Mouse (Mus musculus): ENCODE data around the gene Ifnl3. TPM values are rescaled to one million over a fixed set of nuclear protein-coding genes. Genes with fewer than 3 reads are reported as not detected.
A peak's percentile ranks its signal among the peaks of the same experiment; 100 is the strongest.
"Not testable (repeated sequence)": the region's sequence is repeated elsewhere in the genome, so short reads cannot be mapped to it uniquely, and the experiment has no call there.

The Ifnl3 gene
- not detected in 2 replicates for polyA plus RNA-seq (2015; fragmentation: Nextera tagmentation; extraction: Ambion mirVana)

DNA sequence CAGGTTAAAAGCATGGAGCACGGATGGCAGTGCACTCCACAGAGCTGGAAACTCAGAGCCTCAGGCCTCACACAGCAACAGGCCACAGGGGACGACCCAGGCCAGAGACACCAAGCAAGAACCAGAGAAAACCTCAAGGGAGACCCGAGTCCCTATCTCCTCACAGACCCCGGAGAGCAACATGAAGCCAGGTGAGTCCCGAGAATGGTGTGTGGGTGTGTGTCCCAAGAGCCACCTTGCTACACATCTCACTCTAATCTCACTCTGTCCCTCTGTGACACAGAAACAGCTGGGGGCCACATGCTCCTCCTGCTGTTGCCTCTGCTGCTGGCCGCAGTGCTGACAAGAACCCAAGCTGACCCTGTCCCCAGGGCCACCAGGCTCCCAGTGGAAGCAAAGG, at the start of gene Ifnl3:
Gene Ifnl3, plus strand, starts transcription at position 301 of the 400 bp plus-strand sequence.
- H3K27me3 ChIP-seq; H3K4me3 ChIP-seq; H3K4me2 ChIP-seq; H3K4me1 ChIP-seq; ATAC-seq (ENCODE audit: insufficient number of reproducible peaks, insufficient read depth, low FRiP score, low TSS enrichment, low read depth); H3K27ac ChIP-seq; H3K36me3 ChIP-seq; H3K9ac ChIP-seq; H3K9me3 ChIP-seq: not testable (repeated sequence)
- 73% methylated on average over 5 of the region's 6 CpGs for WGBS

GRCm38 (mm10) chr7:28476191-28476590, 46.4 kb upstream of the Ifnl3 start:
- no peaks in the 10 kb centered on the region for H3K9me3 ChIP-seq
- H3K4me2 ChIP-seq, result no peak overlapping the region
- no peak overlapping the region for H3K9ac ChIP-seq
- H3K27ac ChIP-seq, result no peak overlapping the region
- H3K27me3 ChIP-seq, result no peaks in the 10 kb centered on the region
- 84% methylated on average over 6 of the region's 6 CpGs for WGBS
- no peaks in the 10 kb centered on the region for H3K36me3 ChIP-seq
- no peaks in the 10 kb centered on the region for H3K4me1 ChIP-seq
- ATAC-seq (ENCODE audit: insufficient number of reproducible peaks, insufficient read depth, low FRiP score, low TSS enrichment, low read depth), result no peak
- H3K4me3 ChIP-seq, result no peak overlapping the region

GRCm38 (mm10) chr7:28477363-28477762, 45.3 kb upstream of the Ifnl3 start:
- no peak for ATAC-seq (ENCODE audit: insufficient number of reproducible peaks, insufficient read depth, low FRiP score, low TSS enrichment, low read depth)
- Histone ChIP-seq H3K27me3 (no peaks in the 10 kb centered on the region), H3K9me3 (no peaks in the 10 kb centered on the region), H3K4me3 (no peak overlapping the region), H3K4me1 (no peaks in the 10 kb centered on the region), H3K9ac (no peak overlapping the region), H3K4me2 (no peak overlapping the region), H3K36me3 (no peaks in the 10 kb centered on the region), H3K27ac (no peak overlapping the region)
- 78% methylated on average over 5 of the region's 5 CpGs for WGBS

GRCm38 (mm10) chr7:28478854-28479253, 43.8 kb upstream of the Ifnl3 start:
- H3K27ac ChIP-seq, result no peak overlapping the region
- no peaks in the 10 kb centered on the region for H3K9me3 ChIP-seq
- WGBS, result 6% methylated on average over 8 of the region's 8 CpGs
- H3K4me2 ChIP-seq, result no peak overlapping the region
- no peak overlapping the region for H3K9ac ChIP-seq
- H3K4me3 ChIP-seq, result no peak overlapping the region
- ATAC-seq (ENCODE audit: insufficient number of reproducible peaks, insufficient read depth, low FRiP score, low TSS enrichment, low read depth), result no peak
- no peaks in the 10 kb centered on the region for H3K4me1 ChIP-seq
- H3K36me3 ChIP-seq, result no peaks in the 10 kb centered on the region
- H3K27me3 ChIP-seq, result no peaks in the 10 kb centered on the region

DNA sequence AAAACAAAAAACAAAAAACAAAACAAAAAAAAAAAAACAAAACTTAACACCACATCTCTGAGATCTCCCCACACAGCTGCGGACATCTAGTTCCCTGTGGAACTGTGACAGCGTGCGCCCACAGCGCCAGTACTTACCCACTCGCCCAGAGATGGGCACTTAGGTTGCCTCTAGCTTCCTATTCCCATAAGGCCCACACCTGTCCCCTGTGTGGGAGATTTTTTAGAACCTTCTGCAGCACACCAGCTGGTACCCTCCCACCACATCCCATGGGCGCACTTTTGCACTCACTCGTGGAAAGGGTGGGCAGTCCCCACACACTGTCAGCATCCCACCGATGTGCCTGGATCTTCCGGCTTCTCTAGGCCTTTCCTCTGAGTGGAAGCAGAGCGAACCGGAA, 39.8 kb upstream of the Ifnl3 start:
- Histone ChIP-seq H3K9me3 (no peaks in the 10 kb centered on the region), H3K27ac (no peak overlapping the region), H3K36me3 (no peaks in the 10 kb centered on the region), H3K9ac (no peak overlapping the region), H3K4me2 (no peak overlapping the region), H3K4me3 (no peak overlapping the region), H3K27me3 (peaks cover 9% of the 10 kb centered on the region), H3K4me1 (peaks cover 1% of the 10 kb centered on the region; the same call in 1 of the 2 replicates)
- no peak for ATAC-seq (ENCODE audit: insufficient number of reproducible peaks, insufficient read depth, low FRiP score, low TSS enrichment, low read depth)
- WGBS, result 81% methylated on average over 11 of the region's 11 CpGs

DNA sequence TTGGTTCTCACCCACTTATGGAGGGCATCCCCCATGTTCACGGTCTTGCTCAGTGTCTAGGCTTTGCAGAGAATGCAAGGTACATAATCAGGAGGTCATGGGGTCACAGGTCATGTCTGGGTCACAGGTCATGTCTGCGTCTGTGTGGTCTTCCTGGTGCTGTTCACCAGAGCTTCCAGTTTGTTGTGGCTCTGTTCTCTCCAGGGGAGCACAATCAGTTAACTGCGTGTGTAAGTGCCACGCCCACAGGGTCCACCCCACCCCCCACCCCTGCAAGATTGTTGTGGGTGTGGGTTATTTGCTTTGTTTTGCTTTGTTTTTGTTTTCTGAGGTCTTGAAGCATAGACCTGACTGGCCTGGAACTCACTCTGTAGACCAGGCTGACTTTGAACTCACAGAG, 38.4 kb upstream of the Ifnl3 start:
- Histone ChIP-seq H3K9ac (no peak overlapping the region), H3K36me3 (no peaks in the 10 kb centered on the region), H3K27me3 (peaks cover 15% of the 10 kb centered on the region), H3K4me3 (no peak overlapping the region), H3K4me1 (peaks cover 8% of the 10 kb centered on the region; the same call in 1 of the 2 replicates), H3K9me3 (no peaks in the 10 kb centered on the region), H3K4me2 (no peak overlapping the region), H3K27ac (no peak overlapping the region)
- no peak for ATAC-seq (ENCODE audit: insufficient number of reproducible peaks, insufficient read depth, low FRiP score, low TSS enrichment, low read depth)
- WGBS, result 24% methylated on average over 4 of the region's 4 CpGs

GRCm38 (mm10) chr7:28488030-28488491, 34.6 kb upstream of the Ifnl3 start:
- peaks cover 8% of the 10 kb centered on the region; the same call in 1 of the 2 replicates for H3K4me1 ChIP-seq
- H3K27ac ChIP-seq, result no peak overlapping the region
- H3K9ac ChIP-seq, result peak overlapping the region; percentile 37; the same call in 1 of the 2 replicates
- H3K4me3 ChIP-seq, result peak overlapping the region; percentile 27
- WGBS, result 2% methylated on average over 16 of the region's 16 CpGs
- no peaks in the 10 kb centered on the region for H3K36me3 ChIP-seq
- H3K9me3 ChIP-seq, result no peaks in the 10 kb centered on the region
- no peak for ATAC-seq (ENCODE audit: insufficient number of reproducible peaks, insufficient read depth, low FRiP score, low TSS enrichment, low read depth)
- H3K4me2 ChIP-seq, result peak overlapping the region; percentile 53
- peaks cover 15% of the 10 kb centered on the region for H3K27me3 ChIP-seq

GRCm38 (mm10) chr7:28490410-28490809, 32.2 kb upstream of the Ifnl3 start:
- H3K9ac ChIP-seq, result no peak overlapping the region
- no peak overlapping the region for H3K4me3 ChIP-seq
- peak overlapping the region; percentile 21 for H3K4me2 ChIP-seq
- H3K4me1 ChIP-seq, result peaks cover 8% of the 10 kb centered on the region; the same call in 1 of the 2 replicates
- no peaks in the 10 kb centered on the region for H3K36me3 ChIP-seq
- ATAC-seq (ENCODE audit: insufficient number of reproducible peaks, insufficient read depth, low FRiP score, low TSS enrichment, low read depth), result no peak
- 2% methylated on average over 10 of the region's 10 CpGs for WGBS
- no peak overlapping the region for H3K27ac ChIP-seq
- no peaks in the 10 kb centered on the region for H3K9me3 ChIP-seq
- H3K27me3 ChIP-seq, result peaks cover 15% of the 10 kb centered on the region

DNA sequence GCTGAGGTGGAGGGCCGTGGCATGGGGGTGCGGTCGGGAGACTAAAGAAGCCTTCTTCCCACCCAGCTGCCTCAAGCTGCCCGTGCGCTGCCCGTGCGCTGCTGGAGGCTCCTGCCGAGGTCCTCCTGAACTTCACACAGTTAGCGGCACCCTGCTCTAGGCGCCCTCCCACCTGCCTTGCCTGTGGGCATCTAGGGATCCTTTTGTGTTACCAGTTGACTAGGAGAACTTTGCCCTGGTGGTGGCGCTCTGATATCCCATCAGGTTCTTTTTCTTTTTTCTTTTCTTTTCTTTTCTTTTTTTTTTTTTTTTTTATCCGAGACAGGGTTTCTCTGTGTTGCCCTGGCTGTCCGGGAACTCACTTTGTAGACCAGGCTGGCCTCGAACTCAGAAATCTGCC, 31.7 kb upstream of the Ifnl3 start:
- Histone ChIP-seq H3K9me3 (no peaks in the 10 kb centered on the region), H3K4me3 (no peak overlapping the region), H3K4me2 (peak overlapping the region; percentile 21), H3K27me3 (peaks cover 15% of the 10 kb centered on the region), H3K4me1 (peaks cover 8% of the 10 kb centered on the region; the same call in 1 of the 2 replicates), H3K9ac (no peak overlapping the region), H3K27ac (no peak overlapping the region), H3K36me3 (no peaks in the 10 kb centered on the region)
- no peak for ATAC-seq (ENCODE audit: insufficient number of reproducible peaks, insufficient read depth, low FRiP score, low TSS enrichment, low read depth)
- 26% methylated on average over 14 of the region's 14 CpGs for WGBS

DNA sequence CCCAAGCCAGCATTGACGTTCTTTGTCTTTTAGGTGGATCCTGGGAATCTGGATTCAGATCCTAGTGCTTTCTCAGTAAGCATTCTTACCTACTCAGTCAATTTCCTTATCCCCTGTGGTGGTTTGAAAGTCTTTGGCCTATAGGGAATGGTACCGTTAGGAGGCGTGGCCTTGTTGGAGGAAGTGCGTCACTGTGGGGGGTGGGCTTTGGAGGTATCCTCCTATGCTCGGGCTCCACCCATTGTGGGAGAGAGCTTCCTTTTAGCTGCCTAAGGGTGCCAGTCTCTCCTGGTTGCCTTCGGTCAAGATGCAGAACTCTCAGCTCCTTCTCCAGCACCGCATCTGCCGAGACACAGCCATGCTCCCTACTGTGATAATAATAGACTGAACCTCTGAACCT, 30.3 kb upstream of the Ifnl3 start:
- Histone ChIP-seq H3K27ac (no peak overlapping the region), H3K9ac (no peak overlapping the region), H3K4me1 (peaks cover 8% of the 10 kb centered on the region; the same call in 1 of the 2 replicates), H3K27me3 (peaks cover 12% of the 10 kb centered on the region), H3K9me3 (no peaks in the 10 kb centered on the region), H3K36me3 (no peaks in the 10 kb centered on the region), H3K4me3 (no peak overlapping the region), H3K4me2 (no peak overlapping the region)
- no peak for ATAC-seq (ENCODE audit: insufficient number of reproducible peaks, insufficient read depth, low FRiP score, low TSS enrichment, low read depth)
- WGBS, result 76% methylated on average over 8 of the region's 8 CpGs

DNA sequence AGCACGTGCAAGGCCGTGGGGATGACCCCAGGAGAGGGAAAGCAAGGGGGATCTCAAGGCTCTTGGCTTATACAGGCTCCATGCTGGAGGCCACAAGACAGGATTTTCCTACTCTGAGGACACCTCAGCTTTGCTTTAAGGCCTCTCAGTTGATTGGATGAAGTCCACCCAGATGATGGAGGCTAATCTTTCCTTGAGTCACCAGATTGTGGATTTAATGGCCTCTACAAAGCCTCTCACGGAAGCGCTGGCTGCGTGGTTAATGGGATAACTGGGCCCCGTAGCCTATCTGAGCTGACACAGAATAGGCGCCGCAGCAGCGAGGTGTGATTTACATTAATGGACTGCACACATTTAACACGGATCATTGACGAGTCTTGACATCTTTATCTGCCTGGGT, 27.2 kb upstream of the Ifnl3 start:
- H3K4me2 ChIP-seq, result no peak overlapping the region
- H3K9me3 ChIP-seq, result no peaks in the 10 kb centered on the region
- no peak overlapping the region for H3K4me3 ChIP-seq
- WGBS, result 83% methylated on average over 11 of the region's 11 CpGs
- no peak overlapping the region for H3K9ac ChIP-seq
- no peaks in the 10 kb centered on the region for H3K4me1 ChIP-seq
- no peak overlapping the region for H3K27ac ChIP-seq
- no peaks in the 10 kb centered on the region for H3K36me3 ChIP-seq
- H3K27me3 ChIP-seq, result no peaks in the 10 kb centered on the region
- no peak for ATAC-seq (ENCODE audit: insufficient number of reproducible peaks, insufficient read depth, low FRiP score, low TSS enrichment, low read depth)

- H3K4me1 ChIP-seq, result no peaks in the 10 kb centered on the region
- no peak overlapping the region for H3K27ac ChIP-seq
- no peak overlapping the region for H3K9ac ChIP-seq
- H3K36me3 ChIP-seq, result no peaks in the 10 kb centered on the region
- no peak overlapping the region for H3K4me2 ChIP-seq
- no peak overlapping the region for H3K4me3 ChIP-seq
- WGBS, result 3% methylated on average over 5 of the region's 5 CpGs
- H3K9me3 ChIP-seq, result no peaks in the 10 kb centered on the region
- no peaks in the 10 kb centered on the region for H3K27me3 ChIP-seq
- no peak for ATAC-seq (ENCODE audit: insufficient number of reproducible peaks, insufficient read depth, low FRiP score, low TSS enrichment, low read depth)
Measured at GRCm38 (mm10) chr7:28505585-28505984, 17.1 kb upstream of the Ifnl3 start.
